Mouse (Mus musculus) myocyte (in vitro differentiated cells): ENCODE measurements around the gene Tnxb. TPM values are rescaled to one million over a fixed set of nuclear protein-coding genes. Genes with fewer than 3 reads are reported as not detected.

Experiments
- H3K27me3 ChIP-seq: one replicate; pipeline ENCODE4 v1.6.1; 2011; ENCODE audit not compliant: control insufficient read depth, insufficient read depth, insufficient read length
- H3K36me3 ChIP-seq: one replicate; pipeline ENCODE4 v1.6.1; 2011; ENCODE audit not compliant: control insufficient read depth, insufficient read depth
- H3K4me2 ChIP-seq: one replicate; pipeline ENCODE4 v1.6.1; 2011; ENCODE audit warnings: low read depth, control low read depth
- H3K4me3 ChIP-seq: one replicate; pipeline ENCODE4 v1.5.1; 2011; ENCODE audit warnings: mild to moderate bottlenecking, control low read depth, moderate library complexity
- H3K79me2 ChIP-seq: one replicate; pipeline ENCODE4 v1.6.1; 2011; ENCODE audit not compliant: control insufficient read depth, insufficient read depth
- H3ac ChIP-seq: one replicate; pipeline ENCODE4 v1.6.1; 2011; ENCODE audit not compliant: control insufficient read depth, insufficient read length
- CEBPB ChIP-seq: IDR thresholded peaks from 2 replicates; pipeline ENCODE4 v1.6.1; 2011; ENCODE audit warnings: mild to moderate bottlenecking, moderate library complexity; ENCODE audit not compliant: poor library complexity, insufficient read depth, severe bottlenecking
- E2F4 ChIP-seq: IDR thresholded peaks from one replicate; pipeline ENCODE4 v1.6.1; 2011; ENCODE audit warnings: mild to moderate bottlenecking, control low read depth, moderate library complexity; ENCODE audit not compliant: insufficient read depth
- MAX ChIP-seq: IDR thresholded peaks from one replicate; pipeline ENCODE4 v1.6.1; 2011; ENCODE audit warnings: low read depth, mild to moderate bottlenecking, control low read depth
- MYOD1 ChIP-seq, 3 experiments: IDR thresholded peaks; one replicate each; pipeline ENCODE4 v1.6.1; 2011; ENCODE audit warnings: control low read depth in 2 of 3, low read depth in 2 of 3, mild to moderate bottlenecking in 2 of 3, moderate library complexity in 1 of 3; ENCODE audit not compliant: insufficient read length in 2 of 3, control insufficient read depth in 1 of 3
- MYOG ChIP-seq, 3 experiments: IDR thresholded peaks; one replicate each; pipeline ENCODE4 v1.6.1; 2011; ENCODE audit warnings: control low read depth in 2 of 3, low read depth in 2 of 3, mild to moderate bottlenecking in 2 of 3; ENCODE audit not compliant: insufficient read length in 2 of 3, control insufficient read depth in 1 of 3, insufficient read depth in 1 of 3
- POLR2A ChIP-seq: IDR thresholded peaks from one replicate; pipeline ENCODE4 v1.6.1; 2011; ENCODE audit warnings: low read depth, mild to moderate bottlenecking, control low read depth, moderate library complexity; ENCODE audit not compliant: insufficient read length
- POLR2AphosphoS2 ChIP-seq: IDR thresholded peaks from one replicate; pipeline ENCODE4 v1.6.1; 2011; ENCODE audit warnings: low read depth, control low read depth; ENCODE audit not compliant: insufficient read length
- REST ChIP-seq: IDR thresholded peaks from one replicate; pipeline ENCODE4 v1.6.1; 2011; ENCODE audit warnings: mild to moderate bottlenecking, control low read depth, moderate library complexity; ENCODE audit not compliant: insufficient read depth, insufficient read length
- SRF ChIP-seq: IDR thresholded peaks from one replicate; pipeline ENCODE4 v1.6.1; 2011; ENCODE audit warnings: low read depth; ENCODE audit not compliant: control insufficient read depth, insufficient read length
- TCF12 ChIP-seq: IDR thresholded peaks from one replicate; pipeline ENCODE4 v1.6.1; 2011; ENCODE audit warnings: mild to moderate bottlenecking, control low read depth; ENCODE audit not compliant: poor library complexity, insufficient read depth, severe bottlenecking
- TCF3 ChIP-seq: IDR thresholded peaks from one replicate; pipeline ENCODE4 v1.6.1; 2011; ENCODE audit warnings: low read depth, control low read depth; ENCODE audit not compliant: insufficient read length
- USF1 ChIP-seq: IDR thresholded peaks from one replicate; pipeline ENCODE4 v1.6.1; 2011; ENCODE audit warnings: low read depth, mild to moderate bottlenecking, control low read depth, moderate library complexity
- polyA plus RNA-seq: library from polyadenylated mRNA; unstranded; fragments of >200 nt; fragmentation: generic; extraction: Trizol; gene quantifications from one replicate; pipeline ENCODE4 v1.2.1, GENCODE M21; 2012; ENCODE audit warnings: missing spikeins

Gene Tnxb
- polyA plus RNA-seq, 1 experiment = under 0.01 TPM

GRCm38 (mm10) chr17:34675205-34676092 is 5.1 kb downstream of the Tnxb start:
- no peak for TF ChIP-seq CEBPB
- TF ChIP-seq E2F4 = no peak
- H3K79me2 ChIP-seq = no peaks in the 10 kb centered on the region
- no peak overlapping the region for H3ac ChIP-seq
- H3K4me2 ChIP-seq = no peak overlapping the region
- H3K4me3 ChIP-seq = no peak overlapping the region
- H3K27me3 ChIP-seq = peaks cover 95% of the 10 kb centered on the region
- H3K36me3 ChIP-seq = no peaks in the 10 kb centered on the region

- TF ChIP-seq USF1 (no peak), POLR2AphosphoS2 (no peak), POLR2A (no peak), MYOD1 (IDR thresholded peaks at IDR 0.05; ENCODE audit: control insufficient read depth in 1 of 3, insufficient read length in 2 of 3, low read depth in 2 of 3) (no peak), MYOG (IDR thresholded peaks at IDR 0.05; ENCODE audit: control insufficient read depth in 1 of 3, insufficient read depth in 1 of 3, insufficient read length in 2 of 3, low read depth in 2 of 3) (no peak), E2F4 (no peak), REST (no peak), CEBPB (no peak), TCF3 (no peak), MAX (no peak), SRF (no peak), TCF12 (no peak)
- Histone ChIP-seq H3K36me3 (no peaks in the 10 kb centered on the region), H3K4me3 (no peak overlapping the region), H3K27me3 (peaks cover 89% of the 10 kb centered on the region), H3ac (no peak overlapping the region), H3K79me2 (no peaks in the 10 kb centered on the region), H3K4me2 (no peak overlapping the region)
Observed at GRCm38 (mm10) chr17:34676093-34676460, 5.7 kb downstream of the Tnxb start.

GRCm38 (mm10) chr17:34676671-34677070 is 6.3 kb downstream of the Tnxb start:
- Histone ChIP-seq H3K4me3 (no peak overlapping the region), H3K79me2 (no peaks in the 10 kb centered on the region), H3K36me3 (no peaks in the 10 kb centered on the region), H3ac (no peak overlapping the region), H3K27me3 (peaks cover 83% of the 10 kb centered on the region), H3K4me2 (no peak overlapping the region)
- no peak for TF ChIP-seq REST
- no peak for TF ChIP-seq TCF3
- TF ChIP-seq USF1 = no peak
- TF ChIP-seq SRF = no peak
- no peak for TF ChIP-seq POLR2AphosphoS2
- TF ChIP-seq TCF12 = no peak
- TF ChIP-seq POLR2A = no peak
- TF ChIP-seq CEBPB = no peak
- TF ChIP-seq MAX = no peak
- no peak for TF ChIP-seq MYOG (IDR thresholded peaks at IDR 0.05; ENCODE audit: control insufficient read depth in 1 of 3, insufficient read depth in 1 of 3, insufficient read length in 2 of 3, low read depth in 2 of 3)
- no peak for TF ChIP-seq E2F4
- no peak for TF ChIP-seq MYOD1 (IDR thresholded peaks at IDR 0.05; ENCODE audit: control insufficient read depth in 1 of 3, insufficient read length in 2 of 3, low read depth in 2 of 3)

DNA sequence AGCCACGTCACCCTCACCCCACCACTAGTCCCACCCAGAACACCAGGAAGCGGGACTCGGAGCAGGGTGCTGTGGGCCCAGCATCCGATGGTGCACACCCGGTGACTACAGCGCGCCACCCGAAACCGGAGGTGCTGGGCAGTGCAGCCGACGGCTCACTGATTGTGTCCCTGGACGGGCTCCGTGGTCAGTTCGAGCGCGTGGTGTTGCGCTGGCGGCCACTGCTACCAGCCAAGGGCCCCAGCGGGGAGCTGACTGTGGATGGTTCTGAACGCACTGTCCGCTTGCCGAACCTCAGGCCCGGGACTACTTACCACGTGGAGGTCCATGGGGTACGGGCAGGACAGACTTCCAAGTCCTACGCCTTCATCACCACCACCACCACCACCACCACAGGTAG is 9.9 kb downstream of the Tnxb start:
- peaks cover 84% of the 10 kb centered on the region for H3K27me3 ChIP-seq
- no peak overlapping the region for H3ac ChIP-seq
- H3K4me2 ChIP-seq = no peak overlapping the region
- H3K4me3 ChIP-seq = no peak overlapping the region
- H3K36me3 ChIP-seq = no peaks in the 10 kb centered on the region
- no peak for TF ChIP-seq SRF
- no peak for TF ChIP-seq MAX
- no peak for TF ChIP-seq POLR2A
- no peak for TF ChIP-seq MYOD1 (IDR thresholded peaks at IDR 0.05; ENCODE audit: control insufficient read depth in 1 of 3, insufficient read length in 2 of 3, low read depth in 2 of 3)
- no peak for TF ChIP-seq E2F4
- H3K79me2 ChIP-seq = no peaks in the 10 kb centered on the region

- Histone ChIP-seq H3K4me2 (no peak overlapping the region), H3K36me3 (no peaks in the 10 kb centered on the region), H3K27me3 (peaks cover 84% of the 10 kb centered on the region), H3K79me2 (no peaks in the 10 kb centered on the region), H3ac (no peak overlapping the region), H3K4me3 (no peak overlapping the region)
- TF ChIP-seq MYOG (IDR thresholded peaks at IDR 0.05; ENCODE audit: control insufficient read depth in 1 of 3, insufficient read depth in 1 of 3, insufficient read length in 2 of 3, low read depth in 2 of 3) = no peak
- TF ChIP-seq USF1 = no peak
- TF ChIP-seq POLR2AphosphoS2 = no peak
- no peak for TF ChIP-seq TCF12
- no peak for TF ChIP-seq MAX
- no peak for TF ChIP-seq MYOD1 (IDR thresholded peaks at IDR 0.05; ENCODE audit: control insufficient read depth in 1 of 3, insufficient read length in 2 of 3, low read depth in 2 of 3)
- no peak for TF ChIP-seq TCF3
- TF ChIP-seq REST = no peak
- no peak for TF ChIP-seq POLR2A
- TF ChIP-seq CEBPB = no peak
- TF ChIP-seq SRF = no peak
- TF ChIP-seq E2F4 = no peak
Observed at GRCm38 (mm10) chr17:34680621-34681020, 10.3 kb downstream of the Tnxb start.
